Mouse (Mus musculus): ENCODE data around the gene Obox2. TPM values are rescaled to one million over a fixed set of nuclear protein-coding genes. Genes with fewer than 3 reads are reported as not detected.

The Obox2 gene
- total RNA-seq (2023) = not detected

DNA sequence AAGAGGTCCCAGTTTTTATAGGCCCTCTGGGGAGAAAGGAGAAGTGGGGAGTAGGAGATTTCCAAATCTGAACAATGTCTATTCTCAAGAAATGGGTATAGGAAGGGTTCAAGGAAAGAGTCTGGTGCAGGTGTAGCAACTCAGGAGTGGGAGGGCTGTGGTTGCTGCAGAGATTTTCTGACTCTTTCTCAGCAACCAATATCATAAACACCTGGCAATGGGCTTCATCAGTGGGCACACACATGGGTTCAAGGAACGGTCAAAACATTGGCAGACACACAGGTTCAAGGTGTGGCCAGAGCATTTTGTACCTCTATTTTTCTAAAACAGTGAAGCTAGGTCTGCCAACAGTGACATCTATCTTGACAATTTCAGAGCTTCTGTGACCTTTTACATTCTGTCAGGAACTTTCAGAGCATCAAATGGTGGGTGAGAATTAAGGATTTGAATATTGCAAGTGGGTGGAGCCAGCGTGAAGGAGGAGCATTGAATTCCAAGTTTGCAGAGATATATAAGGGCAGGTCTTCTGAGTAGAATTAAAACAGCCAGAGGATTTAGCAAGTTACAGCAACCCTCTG, at the start of gene Obox2, which contains the start of gene Obox1:
Gene Obox2, plus strand, starts transcription at position 301 of the 578 bp plus-strand sequence.
Gene Obox1, plus strand, starts transcription at position 528 of the 578 bp plus-strand sequence.

Other genes with a start within 250 kb of the Obox2 start
- not detected for gene Obox1, start 227 bp downstream of the Obox2 start, total RNA-seq (2023)